Mouse (Mus musculus): ENCODE data around the gene Grasp. TPM values are rescaled to one million over a fixed set of nuclear protein-coding genes. Genes with fewer than 3 reads are reported as not detected.

Grasp gene
- polyA plus RNA-seq, 1 experiment from 2014 or later, result 4.1 TPM

GRCm38 (mm10) chr15:101181106-101181466 is 42.9 kb upstream of the Grasp start:
- Histone ChIP-seq H3K9me3 (replicated peaks; ENCODE audit: control insufficient read depth, low read length) (no peaks in the 10 kb centered on the region), H3K4me1 (ENCODE audit: control insufficient read depth, insufficient read depth, low read length) (peaks cover 41% of the 10 kb centered on the region), H3K4me3 (ENCODE audit: low read depth, low read length) (no peak overlapping the region), H3K36me3 (ENCODE audit: control insufficient read depth, insufficient read depth, low read length) (no peaks in the 10 kb centered on the region), H3K27me3 (ENCODE audit: control insufficient read depth, insufficient read depth, low read length) (no peaks in the 10 kb centered on the region), H3K27ac (ENCODE audit: low read depth, low read length) (no peak overlapping the region), H3K4me2 (no peak overlapping the region), H3K9ac (ENCODE audit: low read depth, low read length) (peak overlapping the region; percentile 56)
- no peak for ATAC-seq (replicated peaks; ENCODE audit: insufficient number of reproducible peaks, low FRiP score, low TSS enrichment)
- 42% methylated on average over 5 of the region's 5 CpGs for WGBS (ENCODE audit: insufficient replicate concordance)

GRCm38 (mm10) chr15:101181500-101181899 is 42.5 kb upstream of the Grasp start:
- no peaks in the 10 kb centered on the region for H3K36me3 ChIP-seq (ENCODE audit: control insufficient read depth, insufficient read depth, low read length)
- H3K27me3 ChIP-seq (ENCODE audit: control insufficient read depth, insufficient read depth, low read length), result no peaks in the 10 kb centered on the region
- peak overlapping the region; percentile 56 for H3K9ac ChIP-seq (ENCODE audit: low read depth, low read length)
- no peak for ATAC-seq (replicated peaks; ENCODE audit: insufficient number of reproducible peaks, low FRiP score, low TSS enrichment)
- no peaks in the 10 kb centered on the region for H3K9me3 ChIP-seq (replicated peaks; ENCODE audit: control insufficient read depth, low read length)
- no peak overlapping the region for H3K4me2 ChIP-seq
- no peak overlapping the region for H3K4me3 ChIP-seq (ENCODE audit: low read depth, low read length)
- H3K27ac ChIP-seq (ENCODE audit: low read depth, low read length), result no peak overlapping the region
- peaks cover 37% of the 10 kb centered on the region for H3K4me1 ChIP-seq (ENCODE audit: control insufficient read depth, insufficient read depth, low read length)
- 48% methylated on average over 4 of the region's 4 CpGs for WGBS (ENCODE audit: insufficient replicate concordance)

GRCm38 (mm10) chr15:101182676-101183075 is 41.3 kb upstream of the Grasp start:
- H3K36me3 ChIP-seq (ENCODE audit: control insufficient read depth, insufficient read depth, low read length), result no peaks in the 10 kb centered on the region
- H3K4me2 ChIP-seq, result no peak overlapping the region
- WGBS (ENCODE audit: insufficient replicate concordance), result 65% methylated on average over 5 of the region's 5 CpGs
- no peak overlapping the region for H3K27ac ChIP-seq (ENCODE audit: low read depth, low read length)
- H3K27me3 ChIP-seq (ENCODE audit: control insufficient read depth, insufficient read depth, low read length), result no peaks in the 10 kb centered on the region
- peaks cover 29% of the 10 kb centered on the region for H3K4me1 ChIP-seq (ENCODE audit: control insufficient read depth, insufficient read depth, low read length)
- ATAC-seq (replicated peaks; ENCODE audit: insufficient number of reproducible peaks, low FRiP score, low TSS enrichment), result no peak
- H3K4me3 ChIP-seq (ENCODE audit: low read depth, low read length), result no peak overlapping the region
- no peak overlapping the region for H3K9ac ChIP-seq (ENCODE audit: low read depth, low read length)
- H3K9me3 ChIP-seq (replicated peaks; ENCODE audit: control insufficient read depth, low read length), result no peaks in the 10 kb centered on the region

GRCm38 (mm10) chr15:101184300-101184699 is 39.7 kb upstream of the Grasp start:
- Histone ChIP-seq H3K27me3 (ENCODE audit: control insufficient read depth, insufficient read depth, low read length) (no peaks in the 10 kb centered on the region), H3K9ac (ENCODE audit: low read depth, low read length) (no peak overlapping the region), H3K4me3 (ENCODE audit: low read depth, low read length) (no peak overlapping the region), H3K4me1 (ENCODE audit: control insufficient read depth, insufficient read depth, low read length) (peaks cover 26% of the 10 kb centered on the region), H3K36me3 (ENCODE audit: control insufficient read depth, insufficient read depth, low read length) (no peaks in the 10 kb centered on the region), H3K4me2 (no peak overlapping the region), H3K27ac (ENCODE audit: low read depth, low read length) (no peak overlapping the region), H3K9me3 (replicated peaks; ENCODE audit: control insufficient read depth, low read length) (no peaks in the 10 kb centered on the region)
- ATAC-seq (replicated peaks; ENCODE audit: insufficient number of reproducible peaks, low FRiP score, low TSS enrichment), result no peak
- WGBS (ENCODE audit: insufficient replicate concordance), result 96% methylated on average over 8 of the region's 8 CpGs

- 93% methylated on average over 3 of the region's 3 CpGs for WGBS (ENCODE audit: insufficient replicate concordance)
- H3K4me3 ChIP-seq (ENCODE audit: low read depth, low read length), result no peak overlapping the region
- no peak overlapping the region for H3K9ac ChIP-seq (ENCODE audit: low read depth, low read length)
- no peak overlapping the region for H3K27ac ChIP-seq (ENCODE audit: low read depth, low read length)
- H3K9me3 ChIP-seq (replicated peaks; ENCODE audit: control insufficient read depth, low read length), result no peaks in the 10 kb centered on the region
- H3K4me2 ChIP-seq, result no peak overlapping the region
- H3K36me3 ChIP-seq (ENCODE audit: control insufficient read depth, insufficient read depth, low read length), result no peaks in the 10 kb centered on the region
- ATAC-seq (replicated peaks; ENCODE audit: insufficient number of reproducible peaks, low FRiP score, low TSS enrichment), result no peak
- H3K27me3 ChIP-seq (ENCODE audit: control insufficient read depth, insufficient read depth, low read length), result no peaks in the 10 kb centered on the region
- peaks cover 25% of the 10 kb centered on the region for H3K4me1 ChIP-seq (ENCODE audit: control insufficient read depth, insufficient read depth, low read length)
These were observed 38.4 kb upstream of the Grasp start for GRCm38 (mm10) chr15:101185549-101185948.

GRCm38 (mm10) chr15:101187907-101188306 is 36.1 kb upstream of the Grasp start:
- H3K27me3 ChIP-seq (ENCODE audit: control insufficient read depth, insufficient read depth, low read length), result no peaks in the 10 kb centered on the region
- no peaks in the 10 kb centered on the region for H3K36me3 ChIP-seq (ENCODE audit: control insufficient read depth, insufficient read depth, low read length)
- no peak overlapping the region for H3K4me2 ChIP-seq
- WGBS (ENCODE audit: insufficient replicate concordance), result 79% methylated on average over 5 of the region's 5 CpGs
- H3K4me1 ChIP-seq (ENCODE audit: control insufficient read depth, insufficient read depth, low read length), result peaks cover 36% of the 10 kb centered on the region
- no peak for ATAC-seq (replicated peaks; ENCODE audit: insufficient number of reproducible peaks, low FRiP score, low TSS enrichment)
- H3K4me3 ChIP-seq (ENCODE audit: low read depth, low read length), result no peak overlapping the region
- H3K9ac ChIP-seq (ENCODE audit: low read depth, low read length), result no peak overlapping the region
- no peak overlapping the region for H3K27ac ChIP-seq (ENCODE audit: low read depth, low read length)
- no peaks in the 10 kb centered on the region for H3K9me3 ChIP-seq (replicated peaks; ENCODE audit: control insufficient read depth, low read length)

- 74% methylated on average over 10 of the region's 10 CpGs for WGBS (ENCODE audit: insufficient replicate concordance)
- H3K36me3 ChIP-seq (ENCODE audit: control insufficient read depth, insufficient read depth, low read length), result peaks cover 8% of the 10 kb centered on the region
- no peak overlapping the region for H3K4me2 ChIP-seq
- no peak overlapping the region for H3K9ac ChIP-seq (ENCODE audit: low read depth, low read length)
- no peaks in the 10 kb centered on the region for H3K9me3 ChIP-seq (replicated peaks; ENCODE audit: control insufficient read depth, low read length)
- no peak overlapping the region for H3K27ac ChIP-seq (ENCODE audit: low read depth, low read length)
- H3K4me1 ChIP-seq (ENCODE audit: control insufficient read depth, insufficient read depth, low read length), result peaks cover 49% of the 10 kb centered on the region
- ATAC-seq (replicated peaks; ENCODE audit: insufficient number of reproducible peaks, low FRiP score, low TSS enrichment), result no peak
- no peak overlapping the region for H3K4me3 ChIP-seq (ENCODE audit: low read depth, low read length)
- H3K27me3 ChIP-seq (ENCODE audit: control insufficient read depth, insufficient read depth, low read length), result no peaks in the 10 kb centered on the region
These were observed 33.8 kb upstream of the Grasp start for GRCm38 (mm10) chr15:101189981-101190761.

- Histone ChIP-seq H3K27me3 (ENCODE audit: control insufficient read depth, insufficient read depth, low read length) (no peaks in the 10 kb centered on the region), H3K4me1 (ENCODE audit: control insufficient read depth, insufficient read depth, low read length) (peaks cover 49% of the 10 kb centered on the region), H3K27ac (ENCODE audit: low read depth, low read length) (no peak overlapping the region), H3K36me3 (ENCODE audit: control insufficient read depth, insufficient read depth, low read length) (peaks cover 11% of the 10 kb centered on the region), H3K9ac (ENCODE audit: low read depth, low read length) (no peak overlapping the region), H3K4me2 (no peak overlapping the region), H3K4me3 (ENCODE audit: low read depth, low read length) (no peak overlapping the region), H3K9me3 (replicated peaks; ENCODE audit: control insufficient read depth, low read length) (no peaks in the 10 kb centered on the region)
- no peak for ATAC-seq (replicated peaks; ENCODE audit: insufficient number of reproducible peaks, low FRiP score, low TSS enrichment)
- WGBS (ENCODE audit: insufficient replicate concordance), result 53% methylated on average over 5 of the region's 5 CpGs
These were observed 33.2 kb upstream of the Grasp start for GRCm38 (mm10) chr15:101190762-101191150.

All from heart, embryonic 11.5 days (tissue).